Mouse (Mus musculus) c-Kit-positive CD71-positive TER-119-negative erythroid progenitor cells, embryonic 14.5 days (primary cell): ENCODE measurements around the gene Hgd.
A peak's percentile ranks its signal among the peaks of the same experiment; 100 is the strongest.

ENCODE experiments used
- DNase-seq: peaks from one replicate; pipeline ENCODE4 v3.0.0-alpha.2; 2013; ENCODE audit warnings: low read depth

Hgd gene

DNA sequence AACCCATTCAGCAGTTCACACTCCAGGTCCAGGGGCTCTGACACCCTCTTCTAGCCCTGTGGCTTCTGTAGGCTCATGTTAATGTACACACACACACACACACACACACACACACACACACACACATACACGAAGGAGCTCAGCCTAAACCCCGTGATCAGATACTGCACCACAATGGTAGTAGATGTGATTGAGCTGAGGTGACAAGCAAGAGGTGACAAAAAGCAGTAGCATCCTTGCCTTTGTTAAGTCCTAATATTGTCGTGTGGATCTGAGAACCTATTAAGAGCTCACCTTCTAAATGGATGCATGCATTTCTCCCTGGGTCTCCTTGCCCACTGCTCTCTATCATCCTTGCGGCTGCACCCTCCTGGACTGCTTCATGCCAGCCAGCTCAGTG, 698 bp downstream of the Hgd start:
- DNase-seq: no peak

DNA sequence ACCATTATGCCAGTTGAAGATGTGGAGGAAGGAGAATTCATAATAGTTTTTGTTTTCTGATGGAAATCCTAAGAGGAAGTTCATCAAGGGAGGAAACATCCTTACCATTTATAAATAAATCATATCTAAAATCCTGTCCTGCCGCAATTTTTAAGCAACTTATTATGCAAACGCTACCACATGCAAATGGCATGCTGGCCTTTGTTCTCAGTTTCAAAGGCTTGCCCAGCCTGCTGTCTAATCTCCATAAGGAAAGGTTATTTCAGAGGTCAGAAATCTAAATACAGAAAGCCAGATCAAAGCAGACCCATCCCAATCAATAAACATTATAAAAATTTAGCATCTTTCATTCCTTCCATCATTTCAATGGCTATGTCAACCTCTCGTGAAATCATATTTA, 1.9 kb downstream of the Hgd start:
- no peak for DNase-seq

DNA sequence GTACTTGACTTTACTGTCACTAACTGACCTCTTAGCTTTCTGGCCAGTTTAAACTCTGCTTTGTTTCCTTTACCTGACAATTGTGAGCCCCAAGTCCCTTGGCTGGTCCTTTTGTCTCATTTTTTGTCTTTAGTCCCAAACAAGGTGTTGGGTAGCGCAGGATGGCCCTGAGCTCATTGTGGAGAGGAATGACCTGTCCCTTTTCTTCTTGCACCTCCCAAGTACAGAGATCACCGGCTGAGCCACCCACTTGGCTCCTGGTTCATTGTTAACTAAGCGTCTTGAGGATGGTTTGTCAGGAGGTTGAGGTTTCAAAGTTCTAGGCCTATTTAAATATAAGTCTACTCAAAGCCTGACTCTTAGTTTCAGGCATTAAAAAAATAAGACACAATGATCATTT, 3.4 kb downstream of the Hgd start:
- DNase-seq: no peak

DNA sequence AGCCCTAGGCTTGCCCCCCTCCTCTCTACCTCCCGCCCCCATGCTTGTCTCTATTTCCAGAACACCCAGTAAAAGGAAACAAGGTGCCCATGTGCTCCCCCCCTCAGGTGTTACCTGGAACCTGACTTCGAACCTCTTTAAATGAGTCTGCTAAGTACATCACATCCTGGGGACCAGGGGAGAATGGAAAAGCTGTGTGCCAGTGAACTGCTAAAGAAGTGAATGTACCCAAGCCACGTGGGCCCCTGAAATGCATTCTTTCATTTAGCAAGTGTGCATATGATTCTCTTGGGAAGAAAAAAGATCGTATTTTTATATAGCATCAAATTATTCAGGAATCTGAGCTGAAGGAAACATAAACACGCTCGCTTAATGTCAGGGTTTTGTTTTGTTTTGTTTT, 3.8 kb downstream of the Hgd start:
- no peak for DNase-seq

DNA sequence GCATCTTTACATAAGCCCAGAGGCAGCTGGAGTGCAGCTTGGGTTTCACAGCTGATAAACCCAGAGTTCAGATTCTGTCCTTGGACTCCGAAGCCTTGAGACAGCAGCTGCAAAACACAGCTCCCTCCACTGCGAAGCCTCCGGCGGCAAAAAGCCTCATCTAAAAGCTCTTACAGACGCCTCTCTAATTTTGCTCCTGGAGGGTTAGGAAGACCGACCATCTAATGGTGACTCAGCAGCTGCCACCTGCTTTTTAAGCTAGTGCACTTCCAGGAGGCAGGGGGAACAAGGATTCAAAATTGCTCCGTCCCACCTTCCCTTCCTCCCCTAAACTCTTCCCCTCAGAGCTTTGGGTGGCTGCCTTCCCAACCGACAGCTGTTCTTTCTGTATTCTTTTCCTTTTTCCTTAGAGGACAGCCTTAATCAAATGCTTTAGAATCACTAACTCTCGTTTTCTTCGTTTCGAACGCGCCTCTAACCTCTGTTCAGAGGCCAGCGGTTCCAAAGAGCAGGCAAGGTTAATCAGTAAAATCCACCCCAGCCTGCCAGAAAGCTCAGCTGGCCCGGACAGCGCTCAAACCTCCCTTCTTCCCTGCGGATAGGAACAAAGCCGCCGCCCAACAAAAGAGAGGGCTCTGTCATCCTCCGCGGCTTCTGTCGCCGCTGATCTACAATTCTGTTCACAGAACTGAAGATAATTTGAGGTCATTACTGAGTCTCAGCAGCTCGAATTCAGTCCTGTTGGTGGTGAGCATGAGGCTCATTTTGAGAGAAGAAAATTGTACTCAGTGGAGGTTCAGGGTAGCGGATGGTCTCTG, 4.5 kb downstream of the Hgd start:
- peak; percentile 4 for DNase-seq

DNA sequence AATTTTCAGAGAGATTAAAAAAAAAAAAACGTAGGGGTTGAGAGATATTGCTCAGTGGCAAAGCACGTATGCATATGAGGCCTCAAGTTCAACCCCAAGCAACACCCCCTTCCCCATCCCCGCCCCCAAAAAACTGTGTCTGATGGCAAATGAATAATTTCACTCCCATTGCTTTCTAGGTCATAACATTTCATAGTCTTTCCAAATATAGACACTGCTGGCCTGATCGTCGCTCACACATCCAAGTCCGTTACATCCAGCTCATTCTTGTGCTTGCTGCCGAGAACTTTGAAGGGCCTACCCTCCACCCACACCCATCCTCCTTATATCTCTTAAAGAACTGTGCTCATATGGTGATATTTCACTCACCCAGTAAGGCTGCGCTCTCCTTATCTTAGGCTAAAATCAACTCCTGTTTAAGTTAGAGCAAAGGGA, 5.2 kb downstream of the Hgd start:
- DNase-seq: no peak

DNA sequence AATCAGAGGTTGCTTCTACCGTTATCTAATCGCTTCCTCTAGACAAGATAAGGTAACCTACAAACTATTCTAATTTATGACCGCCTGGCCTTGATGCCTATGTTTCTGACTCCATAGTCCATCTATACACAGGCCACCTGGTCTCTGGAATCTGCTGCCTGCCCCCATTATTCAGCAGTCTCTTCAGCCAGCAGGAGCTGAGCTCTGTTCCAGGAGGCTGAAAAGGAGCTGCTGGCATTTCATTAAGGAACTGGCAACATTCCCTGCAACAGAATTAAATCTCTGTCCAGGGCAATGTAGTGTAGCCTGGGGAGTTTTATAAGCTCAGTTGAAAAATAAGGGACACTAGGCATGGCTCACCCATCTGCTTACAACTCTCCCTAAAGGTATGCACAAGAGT, 11.0 kb downstream of the Hgd start:
- DNase-seq: no peak

DNA sequence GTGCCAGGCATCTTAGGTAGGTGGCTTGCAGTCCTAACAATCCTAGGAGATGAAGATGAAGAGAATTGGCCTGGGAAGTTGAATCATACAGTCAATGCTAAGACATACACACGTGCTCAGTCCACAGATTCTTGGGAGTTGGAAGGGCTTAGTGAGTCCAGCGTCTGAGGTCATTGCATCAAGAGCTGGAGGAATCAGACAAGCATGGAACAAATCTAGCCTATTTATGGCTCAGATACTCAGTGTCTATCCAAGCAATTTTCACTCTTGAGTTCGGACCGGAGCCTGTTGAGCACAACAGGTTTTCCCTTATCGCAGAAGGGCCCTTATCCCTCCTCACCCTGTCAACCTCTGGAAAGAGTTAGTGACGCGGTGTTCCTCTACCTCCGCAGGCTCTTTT, 11.6 kb downstream of the Hgd start:
- no peak for DNase-seq

DNA sequence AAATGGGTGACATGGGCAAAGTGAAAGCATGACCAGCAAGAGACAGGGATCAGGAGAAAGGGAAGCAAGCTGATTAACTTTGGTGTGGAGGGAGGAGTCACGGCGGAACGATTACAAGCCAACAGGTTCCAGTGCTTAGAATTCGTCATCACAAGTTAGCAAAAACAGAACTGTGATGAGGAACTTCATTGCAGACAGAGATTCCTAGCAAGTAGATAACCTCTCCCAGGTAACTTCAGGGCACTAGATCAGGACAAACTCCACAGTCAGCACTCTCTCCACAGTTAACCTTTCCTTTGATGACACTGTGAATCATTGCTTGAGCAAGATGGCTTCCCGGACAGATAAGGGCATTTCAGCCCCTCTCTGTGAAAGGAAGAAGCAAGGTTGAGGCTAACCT, 17.5 kb downstream of the Hgd start:
- DNase-seq: no peak

DNA sequence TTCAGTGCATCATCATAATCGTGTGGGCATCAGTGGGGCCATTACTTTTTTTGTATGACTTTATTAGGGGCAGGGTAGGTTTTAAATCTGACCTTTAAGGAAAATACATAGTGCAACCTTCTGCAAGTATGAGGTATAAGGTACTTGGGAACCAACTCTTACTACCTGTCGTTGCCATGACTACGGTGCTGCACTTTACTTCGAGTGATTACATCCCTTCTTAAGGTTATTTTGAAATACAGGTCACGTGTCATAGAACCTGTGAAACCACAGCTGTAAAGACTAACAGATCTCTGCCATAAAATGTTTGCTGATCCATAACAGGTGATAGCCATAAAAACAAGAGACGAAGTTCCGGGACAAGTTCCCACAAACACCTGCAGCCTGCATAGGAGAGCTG, 18.5 kb downstream of the Hgd start:
- DNase-seq: no peak

DNA sequence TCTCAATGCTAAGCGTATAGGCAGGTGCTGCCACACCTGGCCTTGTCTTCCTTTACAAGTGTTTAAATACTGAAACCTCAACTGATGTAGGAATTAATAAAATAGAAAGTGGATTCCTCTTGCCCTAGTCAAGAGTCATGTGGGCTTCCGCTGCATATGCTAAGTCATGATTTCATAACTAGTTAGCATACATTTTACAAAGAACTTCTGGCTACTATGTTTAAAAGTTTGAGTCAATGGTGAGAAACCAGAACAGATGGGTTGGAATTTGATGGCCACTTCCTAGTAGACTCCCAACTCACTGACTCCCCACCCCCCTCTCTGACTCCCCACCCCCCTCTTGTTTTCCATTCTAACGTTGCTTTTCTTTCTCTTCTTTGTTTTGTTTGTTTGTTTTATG, 19.4 kb downstream of the Hgd start:
- DNase-seq: no peak

DNA sequence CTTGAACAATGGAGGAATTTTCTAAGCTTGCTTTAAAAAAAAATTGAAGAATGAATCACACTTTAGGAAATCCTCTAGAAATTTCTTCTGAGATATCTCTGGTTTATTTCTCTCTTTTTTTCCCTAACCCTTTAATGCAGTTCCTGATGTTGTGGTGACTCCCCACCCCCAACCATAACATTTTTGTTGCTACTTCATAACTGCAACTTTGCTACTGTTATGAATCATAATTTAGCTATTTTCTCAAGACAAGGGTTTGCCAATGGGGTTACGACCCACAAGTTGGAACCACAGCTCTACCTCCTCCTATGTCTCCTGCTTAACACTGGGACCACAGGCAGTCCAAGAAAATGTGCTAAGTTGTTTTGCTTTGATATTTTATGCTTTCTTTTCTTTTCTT, 23.5 kb downstream of the Hgd start:
- no peak for DNase-seq

DNA sequence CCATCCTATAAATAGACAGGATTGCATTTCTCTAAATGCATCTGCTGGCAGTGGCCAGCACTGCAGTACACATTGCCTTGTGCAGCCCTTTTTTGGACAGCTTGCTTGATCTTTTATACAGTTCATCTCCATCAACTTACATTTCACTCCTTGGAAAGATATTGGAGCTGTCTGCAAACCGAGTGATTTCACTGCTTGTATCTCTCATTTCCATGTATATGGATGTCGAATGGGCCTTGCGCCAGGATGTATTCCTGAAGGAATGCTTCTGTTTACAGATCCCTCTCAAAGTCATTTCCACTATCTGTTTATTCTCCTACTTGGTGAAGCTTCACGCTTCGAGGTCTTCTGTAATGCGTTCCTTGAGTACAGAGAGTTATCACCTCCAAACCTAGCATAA, 24.3 kb downstream of the Hgd start:
- no peak for DNase-seq

DNA sequence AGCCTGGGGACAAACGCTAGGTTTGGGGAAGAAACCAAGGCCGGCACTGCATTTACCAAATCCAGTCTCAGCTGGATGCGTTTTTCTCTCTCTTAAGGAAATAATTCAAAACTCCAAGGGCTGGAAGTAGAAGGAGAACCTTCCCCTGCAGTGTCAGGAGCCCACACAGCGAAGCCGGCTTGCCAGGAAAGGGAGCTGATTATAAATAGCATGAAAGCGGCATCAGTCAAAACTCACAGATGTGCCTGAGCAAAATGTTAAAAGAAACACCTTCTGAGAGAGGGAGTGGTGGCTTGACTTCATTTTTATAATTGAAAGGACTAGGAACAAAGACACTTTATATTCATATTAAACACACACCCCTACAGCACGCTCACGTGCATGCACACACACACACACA, 30.4 kb downstream of the Hgd start:
- no peak for DNase-seq

DNA sequence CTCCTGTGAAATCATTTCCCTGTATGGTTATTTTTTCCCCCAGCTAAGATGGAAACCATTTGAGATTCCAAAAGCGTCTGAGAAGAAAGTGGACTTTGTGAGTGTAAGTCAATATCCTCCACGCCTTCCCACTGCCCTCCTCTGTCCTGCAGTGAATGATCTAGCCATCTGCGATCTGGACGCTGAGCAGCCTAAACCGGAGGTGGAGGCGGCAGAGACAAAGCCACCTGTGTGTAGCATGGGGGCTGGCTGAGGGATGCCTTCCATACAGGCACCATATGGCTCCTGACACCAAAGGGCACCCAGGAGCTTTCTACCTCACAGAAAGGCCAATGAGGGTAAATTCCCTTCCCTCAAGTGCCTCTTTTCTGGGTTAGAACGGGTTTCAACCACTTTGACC, 31.1 kb downstream of the Hgd start:
- no peak for DNase-seq

DNA sequence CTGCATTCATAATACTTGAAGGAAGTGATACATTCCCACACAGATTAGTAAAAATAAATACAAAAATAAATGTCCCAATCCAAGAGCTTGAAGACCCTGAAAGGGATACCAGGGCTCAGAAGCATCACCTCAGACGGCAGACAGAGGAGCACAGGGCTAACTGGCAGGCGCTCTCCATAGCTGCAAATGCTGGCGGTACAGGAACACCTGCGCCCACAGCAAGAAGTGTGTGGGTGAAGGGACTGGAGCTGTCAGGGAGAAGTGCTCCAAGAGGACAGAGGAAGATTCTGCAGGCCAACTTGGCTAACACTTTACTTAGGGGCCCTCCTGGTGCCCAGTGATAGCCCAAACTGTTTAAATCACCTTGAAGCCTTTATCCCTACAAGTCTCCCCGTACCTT, 32.1 kb downstream of the Hgd start:
- DNase-seq: no peak

DNA sequence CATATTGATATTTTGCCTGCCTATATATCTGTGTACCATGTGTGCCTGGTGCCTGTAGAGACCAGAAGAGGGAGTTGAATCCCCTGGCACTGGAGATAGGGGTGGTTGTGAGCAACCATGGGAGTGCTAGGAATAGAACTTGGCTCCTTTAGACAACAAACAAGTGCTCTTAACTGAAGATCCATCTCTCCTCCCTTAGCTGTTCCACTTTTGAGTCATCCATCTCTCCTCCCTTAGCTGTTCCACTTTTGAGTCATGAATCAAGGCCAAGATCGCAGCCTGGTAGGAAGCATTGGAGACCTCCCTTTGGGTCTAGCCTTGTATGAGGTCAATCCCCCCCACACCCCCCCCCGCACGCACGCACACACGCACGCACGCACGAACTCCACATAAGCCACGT, 34.6 kb downstream of the Hgd start:
- DNase-seq: no peak

DNA sequence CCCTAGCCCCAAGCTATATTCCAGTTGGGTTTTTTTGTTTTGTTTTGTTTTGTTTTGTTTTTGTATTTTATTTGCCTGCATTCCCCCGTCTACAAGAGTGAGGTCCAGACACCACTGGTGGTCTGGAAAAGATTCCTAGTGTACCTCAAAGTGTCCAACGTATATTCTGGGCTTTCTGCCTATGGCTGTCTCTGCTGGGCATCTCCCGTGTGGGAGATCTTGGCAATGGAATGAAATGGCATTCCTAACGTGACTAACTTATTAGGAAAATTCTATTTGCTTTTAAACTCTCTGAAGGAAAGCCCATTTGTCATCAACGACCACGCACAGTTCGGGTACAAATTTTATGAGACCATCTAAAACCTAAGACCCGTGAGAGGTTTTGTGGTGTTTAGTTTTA, 35.5 kb downstream of the Hgd start:
- no peak for DNase-seq

DNA sequence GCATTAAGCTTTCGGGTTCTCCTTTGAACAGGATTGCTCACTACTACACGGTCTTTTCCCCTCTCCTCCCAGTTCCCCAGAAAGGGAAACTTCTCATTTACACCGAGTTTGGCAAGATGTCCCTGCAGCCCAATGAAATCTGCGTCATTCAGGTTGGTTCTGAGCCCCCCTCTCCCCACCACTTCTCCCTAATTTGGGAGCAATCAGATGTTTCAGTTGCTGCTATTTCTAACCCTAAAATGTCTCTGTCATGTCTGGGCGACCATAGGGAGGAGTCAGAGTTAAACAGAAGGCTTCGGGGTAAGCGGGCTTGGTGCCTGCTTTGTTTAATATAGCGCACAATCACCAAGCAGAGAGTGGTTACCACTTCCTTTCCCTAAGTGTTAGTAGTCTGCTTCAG, 36.2 kb downstream of the Hgd start:
- no peak for DNase-seq

DNA sequence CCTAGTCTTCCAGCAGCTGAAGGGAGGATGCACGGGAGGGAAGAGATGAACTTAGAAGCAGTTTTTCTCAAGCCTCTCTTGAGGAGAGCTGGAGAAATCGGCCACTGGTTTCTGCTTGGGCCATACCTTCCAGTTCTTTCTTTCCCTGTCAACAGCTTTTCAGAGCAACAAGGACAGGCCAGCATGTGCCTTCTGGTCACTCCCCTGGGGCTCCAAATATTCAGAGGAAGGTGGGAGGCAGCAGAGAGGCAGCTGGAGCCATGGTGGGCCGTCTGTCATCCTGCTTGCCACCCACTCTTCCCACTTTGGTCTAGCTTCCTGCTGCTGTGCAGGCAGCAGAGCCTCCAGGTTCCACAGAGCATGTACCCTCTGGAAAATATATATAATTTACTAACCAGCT, 37.7 kb downstream of the Hgd start:
- DNase-seq: no peak

DNA sequence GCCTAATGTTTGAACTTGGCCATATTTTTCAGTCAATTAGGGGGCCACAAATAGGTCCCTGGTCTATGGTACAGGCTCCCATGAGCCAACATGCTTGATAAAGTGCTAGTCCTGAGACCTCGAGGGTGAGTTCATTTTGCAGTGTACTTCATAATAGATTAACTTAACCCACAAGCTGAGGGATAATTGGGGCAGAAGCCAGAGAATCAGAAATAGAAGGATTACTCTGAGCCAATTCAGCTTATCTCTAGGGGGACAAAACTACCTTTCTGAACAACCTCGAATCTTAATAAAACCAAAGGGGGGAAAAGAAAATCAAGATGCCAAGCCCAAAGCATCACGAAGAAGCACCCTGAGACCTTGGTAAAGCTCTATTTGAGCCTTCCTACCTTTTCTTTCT, 42.5 kb downstream of the Hgd start:
- DNase-seq: no peak

DNA sequence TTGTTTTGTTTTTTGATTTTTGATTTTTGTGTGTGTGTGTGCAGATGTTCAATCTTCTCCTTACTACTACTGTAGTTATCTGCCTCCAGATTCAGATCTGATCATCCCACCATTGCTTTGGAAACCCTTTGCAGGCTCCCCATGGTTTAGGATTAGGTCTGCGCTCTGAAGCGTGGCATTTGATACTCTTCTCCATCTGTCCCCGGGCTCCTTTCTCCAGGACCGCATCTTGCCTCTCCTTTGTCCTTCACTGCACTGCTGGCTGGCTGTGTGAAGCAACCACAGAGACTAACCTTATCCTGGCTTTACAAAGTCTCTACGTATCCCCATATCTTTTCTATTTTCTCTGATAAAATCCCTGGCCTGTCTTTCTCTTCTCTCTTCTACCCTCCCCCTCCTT, 43.0 kb downstream of the Hgd start:
- no peak for DNase-seq

DNA sequence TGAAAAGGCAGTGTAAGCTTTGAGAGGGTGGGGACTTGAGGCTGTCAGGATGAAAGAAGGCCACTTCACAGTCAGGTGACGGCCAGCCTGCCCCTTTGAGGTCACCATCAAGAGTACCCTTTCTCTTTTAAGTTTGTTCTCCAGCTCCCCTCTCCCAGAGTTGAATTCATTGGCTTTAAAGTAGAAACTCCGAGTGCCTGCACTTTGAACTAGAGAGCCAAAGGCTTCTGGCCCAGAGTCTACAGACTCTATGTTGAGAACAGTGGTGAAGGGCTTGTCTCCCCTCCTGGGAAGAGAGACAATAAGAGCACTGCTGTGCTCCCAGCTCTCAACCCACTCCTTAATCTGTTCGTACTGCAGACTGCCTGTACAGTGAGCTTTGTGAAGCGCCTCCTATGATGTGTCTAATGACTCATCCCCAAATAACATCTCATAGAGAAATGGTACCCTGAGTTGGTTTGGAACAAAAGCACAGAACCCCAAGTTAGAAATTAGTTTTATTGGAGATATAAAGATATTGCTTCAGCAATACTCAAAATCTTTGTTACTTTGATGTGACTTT, 46.5 kb downstream of the Hgd start:
- DNase-seq: no peak

DNA sequence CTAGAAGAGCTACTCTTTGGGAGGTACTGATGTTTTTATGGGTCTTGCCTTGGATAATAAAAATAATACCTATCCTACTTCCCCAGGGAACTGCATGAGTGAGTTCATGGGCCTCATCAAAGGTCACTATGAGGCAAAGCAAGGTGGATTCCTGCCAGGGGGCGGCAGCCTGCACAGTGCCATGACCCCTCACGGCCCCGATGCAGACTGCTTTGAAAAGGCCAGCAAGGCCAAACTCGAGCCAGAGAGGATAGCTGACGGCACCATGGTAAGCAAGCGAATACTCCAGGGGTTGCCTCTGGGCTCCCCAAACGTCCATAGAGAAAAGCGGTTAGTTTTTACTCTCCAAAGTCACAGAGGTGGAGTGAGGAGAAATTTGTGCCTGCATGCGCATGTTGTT, 48.4 kb downstream of the Hgd start:
- DNase-seq: no peak
